Mouse (Mus musculus): ENCODE data around the gene Nol10.

Nol10 gene

GRCm38 (mm10) chr12:17408312-17408711, 60.1 kb downstream of the Nol10 start:
- no peak for DNase-seq (ENCODE audit: low read depth, low spot score)

GRCm38 (mm10) chr12:17411242-17411641, 63.0 kb downstream of the Nol10 start:
- DNase-seq (ENCODE audit: low read depth, low spot score), result no peak

- DNase-seq (ENCODE audit: low read depth, low spot score), result no peak
These were observed 63.7 kb downstream of the Nol10 start for GRCm38 (mm10) chr12:17411797-17412526.

- no peak for DNase-seq (ENCODE audit: low read depth, low spot score)
These were observed 66.5 kb downstream of the Nol10 start for GRCm38 (mm10) chr12:17414734-17415133.

- DNase-seq (ENCODE audit: low read depth, low spot score), result no peak
These were observed 72.0 kb downstream of the Nol10 start for GRCm38 (mm10) chr12:17420168-17420810.

GRCm38 (mm10) chr12:17425254-17426169, 77.3 kb downstream of the Nol10 start:
- no peak for DNase-seq (ENCODE audit: low read depth, low spot score)

GRCm38 (mm10) chr12:17426735-17427134, 78.5 kb downstream of the Nol10 start:
- DNase-seq (ENCODE audit: low read depth, low spot score), result no peak

GRCm38 (mm10) chr12:17430578-17430977, 82.3 kb downstream of the Nol10 start:
- no peak for DNase-seq (ENCODE audit: low read depth, low spot score)

- DNase-seq (ENCODE audit: low read depth, low spot score), result no peak
These were observed 82.9 kb downstream of the Nol10 start for GRCm38 (mm10) chr12:17431166-17431565.

- no peak for DNase-seq (ENCODE audit: low read depth, low spot score)
These were observed 83.6 kb downstream of the Nol10 start for GRCm38 (mm10) chr12:17431812-17432332.

GRCm38 (mm10) chr12:17433712-17434111, 85.5 kb downstream of the Nol10 start:
- DNase-seq (ENCODE audit: low read depth, low spot score), result no peak

- no peak for DNase-seq (ENCODE audit: low read depth, low spot score)
These were observed 88.2 kb downstream of the Nol10 start for GRCm38 (mm10) chr12:17436471-17436870.

GRCm38 (mm10) chr12:17440251-17440651, 92.0 kb downstream of the Nol10 start:
- no peak for DNase-seq (ENCODE audit: low read depth, low spot score)

GRCm38 (mm10) chr12:17441495-17441894, 93.2 kb downstream of the Nol10 start:
- no peak for DNase-seq (ENCODE audit: low read depth, low spot score)

- no peak for DNase-seq (ENCODE audit: low read depth, low spot score)
These were observed 96.1 kb downstream of the Nol10 start for GRCm38 (mm10) chr12:17444406-17444805.

GRCm38 (mm10) chr12:17445251-17445650, 97.0 kb downstream of the Nol10 start:
- DNase-seq (ENCODE audit: low read depth, low spot score), result no peak

GRCm38 (mm10) chr12:17448781-17449180, 100.5 kb downstream of the Nol10 start:
- no peak for DNase-seq (ENCODE audit: low read depth, low spot score)

GRCm38 (mm10) chr12:17449661-17450091, 101.4 kb downstream of the Nol10 start:
- DNase-seq (ENCODE audit: low read depth, low spot score), result no peak

GRCm38 (mm10) chr12:17450503-17450902, 102.2 kb downstream of the Nol10 start:
- no peak for DNase-seq (ENCODE audit: low read depth, low spot score)

- no peak for DNase-seq (ENCODE audit: low read depth, low spot score)
These were observed 102.7 kb downstream of the Nol10 start for GRCm38 (mm10) chr12:17450908-17451307.

GRCm38 (mm10) chr12:17452273-17452672, 104.0 kb downstream of the Nol10 start:
- DNase-seq (ENCODE audit: low read depth, low spot score), result no peak

GRCm38 (mm10) chr12:17453918-17454317, 105.7 kb downstream of the Nol10 start:
- DNase-seq (ENCODE audit: low read depth, low spot score), result no peak

Measured in c-Kit-negative CD71-positive TER-119-positive erythroid progenitor cells, embryonic 14.5 days (primary cell).